Mouse (Mus musculus) heart, postnatal 0 days (tissue): ENCODE data around the gene Gm14399.

ENCODE experiments used
- CTCF ChIP-seq: IDR thresholded peaks from 2 replicates; pipeline ENCODE4 v1.5.1; 2016; ENCODE audit warnings: antibody characterized with exemption, control low read depth, low read depth
- EP300 ChIP-seq: IDR thresholded peaks from 2 replicates; pipeline ENCODE4 v1.6.1; 2016; ENCODE audit warnings: antibody characterized with exemption, low read depth

DNA sequence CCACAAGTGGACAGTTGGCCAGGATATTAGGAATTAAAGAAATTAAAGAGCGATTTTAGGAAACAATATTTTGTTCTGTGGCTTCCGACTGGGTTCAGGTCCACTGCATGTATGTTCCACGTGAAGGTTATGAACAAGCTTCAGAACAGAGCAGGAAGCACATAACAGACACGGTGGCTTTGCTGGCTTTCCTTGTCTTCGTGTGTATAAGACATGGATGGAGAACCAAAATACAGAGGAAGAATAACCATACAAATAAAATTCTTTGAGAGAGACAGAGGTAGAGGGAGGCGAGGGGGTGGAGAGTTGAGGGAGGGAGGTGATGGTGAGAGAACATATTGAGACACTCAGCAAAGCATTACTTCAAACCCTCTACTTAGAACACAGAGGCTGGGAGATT lies 34.5 kb upstream of the Gm14399 start:
- no peak for TF ChIP-seq CTCF
- no peak for TF ChIP-seq EP300
